Mouse (Mus musculus) myocyte (in vitro differentiated cells): Measurements from ENCODE around the gene Arid3b. TPM values are rescaled to one million over a fixed set of nuclear protein-coding genes. Genes with fewer than 3 reads are reported as not detected.

Source experiments
- H3K27me3 ChIP-seq: one replicate; pipeline ENCODE4 v1.6.1; 2011; ENCODE audit not compliant: control insufficient read depth, insufficient read depth, insufficient read length
- H3K36me3 ChIP-seq: one replicate; pipeline ENCODE4 v1.6.1; 2011; ENCODE audit not compliant: control insufficient read depth, insufficient read depth
- H3K4me2 ChIP-seq: one replicate; pipeline ENCODE4 v1.6.1; 2011; ENCODE audit warnings: low read depth, control low read depth
- H3K4me3 ChIP-seq: one replicate; pipeline ENCODE4 v1.5.1; 2011; ENCODE audit warnings: mild to moderate bottlenecking, control low read depth, moderate library complexity
- H3K79me2 ChIP-seq: one replicate; pipeline ENCODE4 v1.6.1; 2011; ENCODE audit not compliant: control insufficient read depth, insufficient read depth
- H3ac ChIP-seq: one replicate; pipeline ENCODE4 v1.6.1; 2011; ENCODE audit not compliant: control insufficient read depth, insufficient read length
- CEBPB ChIP-seq: IDR thresholded peaks from 2 replicates; pipeline ENCODE4 v1.6.1; 2011; ENCODE audit warnings: mild to moderate bottlenecking, moderate library complexity; ENCODE audit not compliant: poor library complexity, insufficient read depth, severe bottlenecking
- E2F4 ChIP-seq: IDR thresholded peaks from one replicate; pipeline ENCODE4 v1.6.1; 2011; ENCODE audit warnings: mild to moderate bottlenecking, control low read depth, moderate library complexity; ENCODE audit not compliant: insufficient read depth
- MAX ChIP-seq: IDR thresholded peaks from one replicate; pipeline ENCODE4 v1.6.1; 2011; ENCODE audit warnings: low read depth, mild to moderate bottlenecking, control low read depth
- MYOD1 ChIP-seq, 3 experiments: IDR thresholded peaks; one replicate each; pipeline ENCODE4 v1.6.1; 2011; ENCODE audit warnings: control low read depth in 2 of 3, low read depth in 2 of 3, mild to moderate bottlenecking in 2 of 3, moderate library complexity in 1 of 3; ENCODE audit not compliant: insufficient read length in 2 of 3, control insufficient read depth in 1 of 3
- MYOG ChIP-seq, 3 experiments: IDR thresholded peaks; one replicate each; pipeline ENCODE4 v1.6.1; 2011; ENCODE audit warnings: control low read depth in 2 of 3, low read depth in 2 of 3, mild to moderate bottlenecking in 2 of 3; ENCODE audit not compliant: insufficient read length in 2 of 3, control insufficient read depth in 1 of 3, insufficient read depth in 1 of 3
- POLR2A ChIP-seq: IDR thresholded peaks from one replicate; pipeline ENCODE4 v1.6.1; 2011; ENCODE audit warnings: low read depth, mild to moderate bottlenecking, control low read depth, moderate library complexity; ENCODE audit not compliant: insufficient read length
- POLR2AphosphoS2 ChIP-seq: IDR thresholded peaks from one replicate; pipeline ENCODE4 v1.6.1; 2011; ENCODE audit warnings: low read depth, control low read depth; ENCODE audit not compliant: insufficient read length
- REST ChIP-seq: IDR thresholded peaks from one replicate; pipeline ENCODE4 v1.6.1; 2011; ENCODE audit warnings: mild to moderate bottlenecking, control low read depth, moderate library complexity; ENCODE audit not compliant: insufficient read depth, insufficient read length
- SRF ChIP-seq: IDR thresholded peaks from one replicate; pipeline ENCODE4 v1.6.1; 2011; ENCODE audit warnings: low read depth; ENCODE audit not compliant: control insufficient read depth, insufficient read length
- TCF12 ChIP-seq: IDR thresholded peaks from one replicate; pipeline ENCODE4 v1.6.1; 2011; ENCODE audit warnings: mild to moderate bottlenecking, control low read depth; ENCODE audit not compliant: poor library complexity, insufficient read depth, severe bottlenecking
- TCF3 ChIP-seq: IDR thresholded peaks from one replicate; pipeline ENCODE4 v1.6.1; 2011; ENCODE audit warnings: low read depth, control low read depth; ENCODE audit not compliant: insufficient read length
- USF1 ChIP-seq: IDR thresholded peaks from one replicate; pipeline ENCODE4 v1.6.1; 2011; ENCODE audit warnings: low read depth, mild to moderate bottlenecking, control low read depth, moderate library complexity
- polyA plus RNA-seq: library from polyadenylated mRNA; unstranded; fragments of >200 nt; fragmentation: generic; extraction: Trizol; gene quantifications from one replicate; pipeline ENCODE4 v1.2.1, GENCODE M21; 2012; ENCODE audit warnings: missing spikeins

Arid3b gene
- polyA plus RNA-seq, 1 experiment: 1.5 TPM

DNA sequence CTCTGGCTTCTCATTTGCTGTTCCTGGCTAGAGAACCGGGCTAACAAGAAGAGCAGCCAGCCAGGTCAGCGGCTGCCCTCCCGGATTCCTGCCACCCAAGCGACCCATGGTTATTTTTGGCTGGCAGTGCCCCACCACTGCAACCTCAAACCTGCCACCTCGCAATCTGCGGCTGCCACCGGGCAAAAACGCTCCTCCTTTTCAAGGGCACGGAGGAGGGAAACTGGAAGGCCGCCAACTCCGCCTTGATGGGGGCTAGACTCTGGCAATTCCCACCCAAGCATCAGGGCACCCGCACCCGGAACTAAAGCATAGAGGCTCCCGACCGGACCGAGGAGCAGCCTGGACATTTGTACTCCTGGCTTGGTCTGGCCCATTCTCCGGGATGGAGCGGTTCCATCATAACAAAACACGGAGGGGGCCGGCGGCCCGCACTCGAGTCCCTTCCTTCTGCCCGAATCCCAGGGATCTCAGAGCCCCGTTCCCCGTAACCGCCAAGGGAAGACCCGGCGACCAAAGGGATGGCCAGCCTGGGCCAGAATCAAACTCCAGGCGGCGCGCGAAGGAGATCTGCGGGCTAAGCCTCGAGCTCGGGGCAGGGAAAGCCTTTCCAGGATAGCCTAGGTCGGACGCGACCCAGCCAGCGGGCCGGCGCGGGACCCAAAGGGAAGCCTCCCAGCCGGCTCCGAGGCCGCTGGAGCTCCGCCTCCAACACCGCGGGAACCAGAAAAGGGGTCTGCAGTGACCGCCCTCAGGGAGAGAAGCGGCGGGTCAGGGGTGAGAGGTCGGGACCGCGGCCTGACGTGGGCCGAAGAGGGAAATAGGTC lies 72.2 kb downstream of the Arid3b start:
- Histone ChIP-seq H3K36me3 (peaks cover 21% of the 10 kb centered on the region), H3K79me2 (peaks cover 40% of the 10 kb centered on the region), H3K27me3 (no peaks in the 10 kb centered on the region), H3K4me2 (peak overlapping the region; percentile 99), H3ac (peak overlapping the region; percentile 85), H3K4me3 (peak overlapping the region; percentile 90)
- TF ChIP-seq MAX (no peak), MYOG (IDR thresholded peaks at IDR 0.05; ENCODE audit: control insufficient read depth in 1 of 3, insufficient read depth in 1 of 3, insufficient read length in 2 of 3, low read depth in 2 of 3) (peak in 1 of 3 experiments; percentile 14)

DNA sequence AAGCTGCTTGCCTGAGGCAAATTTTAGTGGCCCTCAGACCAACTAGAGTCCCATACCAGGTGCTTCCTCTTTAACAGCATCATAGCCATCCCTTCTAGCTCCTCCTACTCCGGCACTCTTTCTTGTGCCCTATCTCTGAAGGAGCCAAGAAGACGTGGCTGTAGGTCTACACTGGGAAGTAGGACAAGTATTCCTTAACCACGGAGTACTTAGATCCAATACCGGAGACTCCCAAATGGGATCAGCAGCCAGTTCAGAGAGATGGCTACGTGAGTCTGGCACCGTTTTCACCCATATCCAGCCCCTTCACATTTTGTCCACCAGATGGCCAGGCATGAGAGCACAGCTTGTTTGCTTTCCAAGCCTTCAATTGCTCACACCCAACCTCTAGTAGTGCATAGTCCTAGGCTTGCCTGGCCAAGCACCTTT lies 74.0 kb downstream of the Arid3b start:
- peaks cover 40% of the 10 kb centered on the region for H3K79me2 ChIP-seq
- no peak for TF ChIP-seq MAX
- TF ChIP-seq CEBPB: no peak
- no peak for TF ChIP-seq MYOD1 (IDR thresholded peaks at IDR 0.05; ENCODE audit: control insufficient read depth in 1 of 3, insufficient read length in 2 of 3, low read depth in 2 of 3)
- no peak for TF ChIP-seq POLR2AphosphoS2
- no peak for TF ChIP-seq USF1
- no peak for TF ChIP-seq TCF12
- no peak for TF ChIP-seq REST
- no peak for TF ChIP-seq POLR2A
- no peak for TF ChIP-seq SRF
- TF ChIP-seq MYOG (IDR thresholded peaks at IDR 0.05; ENCODE audit: control insufficient read depth in 1 of 3, insufficient read depth in 1 of 3, insufficient read length in 2 of 3, low read depth in 2 of 3): no peak
- no peak for TF ChIP-seq E2F4
- TF ChIP-seq TCF3: no peak
- H3ac ChIP-seq: no peak overlapping the region
- peak overlapping the region; percentile 90 for H3K4me3 ChIP-seq
- no peaks in the 10 kb centered on the region for H3K27me3 ChIP-seq
- H3K4me2 ChIP-seq: peak overlapping the region; percentile 99
- peaks cover 30% of the 10 kb centered on the region for H3K36me3 ChIP-seq

- TF ChIP-seq SRF: no peak
- TF ChIP-seq MAX: no peak
- TF ChIP-seq USF1: no peak
- no peak for TF ChIP-seq MYOD1 (IDR thresholded peaks at IDR 0.05; ENCODE audit: control insufficient read depth in 1 of 3, insufficient read length in 2 of 3, low read depth in 2 of 3)
- no peak for TF ChIP-seq TCF3
- no peak for TF ChIP-seq TCF12
- TF ChIP-seq CEBPB: no peak
- no peak for TF ChIP-seq MYOG (IDR thresholded peaks at IDR 0.05; ENCODE audit: control insufficient read depth in 1 of 3, insufficient read depth in 1 of 3, insufficient read length in 2 of 3, low read depth in 2 of 3)
- TF ChIP-seq REST: no peak
- no peak for TF ChIP-seq POLR2A
- TF ChIP-seq POLR2AphosphoS2: no peak
- TF ChIP-seq E2F4: no peak
- H3ac ChIP-seq: no peak overlapping the region
- peaks cover 40% of the 10 kb centered on the region for H3K79me2 ChIP-seq
- peaks cover 37% of the 10 kb centered on the region for H3K36me3 ChIP-seq
- H3K4me3 ChIP-seq: no peak overlapping the region
- H3K4me2 ChIP-seq: peak overlapping the region; percentile 99
- H3K27me3 ChIP-seq: no peaks in the 10 kb centered on the region
Measured at GRCm38 (mm10) chr9:57761563-57762551, 74.7 kb downstream of the Arid3b start.

DNA sequence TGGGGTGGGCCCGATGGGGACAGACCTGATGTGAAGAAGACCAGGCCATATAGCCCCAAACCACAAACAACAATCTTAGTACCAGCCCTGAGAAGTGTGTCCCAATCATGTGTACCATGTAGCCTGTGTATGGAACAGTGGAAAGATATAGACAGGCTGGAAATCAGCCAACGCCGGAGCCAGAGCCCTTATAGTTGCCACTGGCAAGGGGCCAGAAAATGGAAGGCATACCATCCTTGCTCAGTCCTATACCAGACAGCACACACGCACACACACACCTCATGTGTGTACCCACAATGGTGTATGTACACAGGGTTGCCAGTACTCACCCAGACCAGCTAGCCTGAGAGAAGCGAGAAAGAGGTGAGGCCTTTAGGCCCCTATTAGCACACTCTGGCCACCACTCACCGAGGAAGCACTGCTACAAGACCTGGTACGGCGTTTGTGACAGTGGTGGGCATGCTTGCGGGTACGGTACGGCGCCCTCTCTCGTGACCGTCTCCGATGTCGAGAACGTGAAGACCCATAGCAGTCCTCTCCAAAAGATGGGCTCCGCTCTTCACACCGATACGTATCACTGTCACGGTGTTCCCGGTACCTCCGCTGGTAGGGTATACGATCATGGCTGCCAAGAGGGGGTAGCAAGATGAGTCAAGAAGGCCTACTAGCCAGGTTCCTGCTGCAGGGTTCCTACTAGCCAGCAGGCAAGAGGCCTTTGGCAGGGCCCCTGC lies 76.0 kb downstream of the Arid3b start:
- no peak overlapping the region for H3ac ChIP-seq

More for the DNA sequence above, 76.0 kb downstream of the Arid3b start:
- no peaks in the 10 kb centered on the region for H3K27me3 ChIP-seq
- H3K4me2 ChIP-seq: no peak overlapping the region
- peaks cover 43% of the 10 kb centered on the region for H3K36me3 ChIP-seq
- no peak for TF ChIP-seq MAX
- TF ChIP-seq POLR2A: no peak
- no peak for TF ChIP-seq TCF12
- no peak for TF ChIP-seq E2F4
- TF ChIP-seq POLR2AphosphoS2: no peak
- no peak for TF ChIP-seq MYOG (IDR thresholded peaks at IDR 0.05; ENCODE audit: control insufficient read depth in 1 of 3, insufficient read depth in 1 of 3, insufficient read length in 2 of 3, low read depth in 2 of 3)
- no peak for TF ChIP-seq USF1
- no peak for TF ChIP-seq SRF
- no peak for TF ChIP-seq MYOD1 (IDR thresholded peaks at IDR 0.05; ENCODE audit: control insufficient read depth in 1 of 3, insufficient read length in 2 of 3, low read depth in 2 of 3)
- no peak for TF ChIP-seq CEBPB
- no peak for TF ChIP-seq TCF3
- no peak for TF ChIP-seq REST
- H3K4me3 ChIP-seq: no peak overlapping the region
- peaks cover 40% of the 10 kb centered on the region for H3K79me2 ChIP-seq
